Mouse (Mus musculus) urinary bladder, postnatal 10 days (tissue): ENCODE data around the gene Flrt3.

ENCODE experiments used
- DNase-seq: peaks from one replicate; pipeline ENCODE4 v3.0.0; 2022; ENCODE audit warnings: low spot score

Gene Flrt3

DNA sequence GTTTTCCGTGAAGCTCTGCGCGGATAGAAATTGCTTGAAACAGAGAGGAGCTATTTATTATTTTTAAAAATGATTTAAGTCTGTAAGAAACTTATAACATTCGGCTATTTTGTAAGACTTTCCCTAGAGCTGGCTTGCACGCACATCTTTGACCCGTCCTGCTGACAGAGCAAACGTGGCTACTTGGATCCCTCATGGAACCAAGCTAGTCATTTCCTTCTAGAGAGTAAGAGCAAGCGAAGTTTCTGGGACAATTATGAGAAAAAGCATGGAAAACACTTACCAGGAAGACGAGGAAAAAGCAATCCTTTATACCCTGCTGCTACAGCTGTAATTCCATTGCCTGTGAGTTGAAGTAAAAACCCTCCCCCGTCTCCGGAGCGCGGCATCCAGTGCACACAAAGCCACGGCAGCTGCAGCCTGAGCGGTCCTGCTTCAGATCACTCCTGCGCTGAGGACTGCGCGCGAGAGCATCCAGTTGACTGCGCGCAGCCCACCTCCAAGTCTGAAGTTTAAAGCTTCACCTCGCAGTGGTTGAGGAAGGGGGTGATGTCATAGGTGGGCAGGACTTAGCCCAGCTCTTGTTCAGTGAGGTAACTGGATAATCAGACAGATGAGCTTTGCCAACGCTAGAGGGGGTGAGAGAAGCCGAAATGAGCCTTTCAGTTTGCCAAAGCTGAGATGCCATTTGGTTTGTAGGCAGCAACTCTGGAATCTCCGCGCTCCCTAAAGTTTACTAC is at the start of gene Flrt3:
Gene Flrt3 (minus strand): TSS at position 507 of the 740 bp plus-strand sequence.
- peak; percentile 40 for DNase-seq

DNA sequence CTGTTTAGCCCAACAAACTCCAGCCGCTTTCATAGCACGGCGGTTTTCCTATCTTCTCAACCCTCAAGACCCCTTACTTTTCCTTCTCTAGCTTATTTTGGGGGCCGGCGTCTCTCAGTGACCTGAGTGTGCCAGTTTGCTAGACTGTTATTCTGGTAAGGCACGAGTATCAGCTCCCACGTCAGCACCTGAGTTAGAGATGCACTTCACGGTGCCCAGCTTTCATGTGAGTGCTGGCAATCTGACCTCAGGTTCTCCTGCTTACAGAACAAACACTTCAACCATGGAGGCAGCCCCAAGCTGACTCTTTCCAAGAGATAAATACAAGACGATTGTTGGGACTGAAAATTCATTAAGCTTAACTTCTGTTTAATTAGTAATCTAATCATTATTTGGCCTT is 46.1 kb upstream of the Flrt3 start:
- DNase-seq = no peak

DNA sequence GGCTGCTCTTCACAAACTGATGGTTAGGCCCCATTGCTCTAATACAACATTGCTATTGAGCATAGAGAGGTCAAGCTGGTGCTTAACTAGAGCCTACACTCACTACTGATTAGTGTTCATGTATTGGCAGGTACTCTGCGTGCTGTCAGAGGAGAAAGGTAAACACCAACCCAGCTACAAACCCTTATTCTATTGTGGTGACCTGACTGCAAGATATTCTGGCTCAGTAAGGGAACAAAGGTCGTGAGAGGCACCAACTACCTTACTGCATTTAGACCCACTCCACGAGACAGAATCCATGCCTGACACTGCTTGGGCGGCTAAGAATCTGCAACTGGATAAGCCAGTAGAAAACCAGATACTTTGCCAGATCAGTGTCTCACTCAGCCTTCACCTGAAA is 44.6 kb upstream of the Flrt3 start:
- DNase-seq = no peak

DNA sequence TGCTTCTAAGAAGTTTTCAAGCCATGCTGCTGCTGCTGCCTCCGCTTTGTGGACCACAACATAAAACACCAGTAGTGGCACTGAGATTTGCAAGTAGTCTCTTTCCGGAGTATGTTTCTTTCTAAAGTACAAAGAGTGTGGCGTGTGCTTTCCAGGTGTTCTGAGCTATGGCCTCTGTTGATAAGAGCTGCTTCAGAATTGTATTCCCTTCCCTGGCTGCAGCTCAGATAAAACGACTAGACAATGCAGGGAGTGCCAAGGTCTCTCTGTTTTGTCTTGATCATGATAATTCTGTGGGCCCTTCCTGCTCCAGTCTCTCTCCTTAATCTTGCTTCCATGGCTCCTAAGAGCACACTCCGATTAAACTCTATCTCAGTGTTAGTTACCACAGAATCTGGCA is 36.3 kb upstream of the Flrt3 start:
- no peak for DNase-seq

DNA sequence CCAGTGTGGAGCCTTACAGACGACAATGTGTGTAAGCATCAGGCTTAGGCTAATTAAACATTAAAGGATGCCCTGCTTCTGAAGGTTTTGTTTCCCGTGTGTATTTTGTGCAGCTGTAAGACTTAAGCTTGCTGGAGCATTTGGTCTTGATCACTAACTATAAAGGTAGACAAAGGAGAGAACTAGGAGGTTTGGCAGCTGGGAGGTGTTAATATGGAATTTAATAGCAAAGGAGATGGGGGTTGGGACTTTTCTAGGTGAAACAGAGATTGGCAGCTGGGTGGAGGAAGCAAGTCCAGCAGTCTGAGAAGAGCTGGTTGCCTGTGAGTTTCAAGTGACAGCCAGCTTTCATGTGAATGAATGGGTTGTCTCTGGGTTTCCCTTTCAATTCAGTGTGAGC is 34.0 kb upstream of the Flrt3 start:
- DNase-seq = no peak

DNA sequence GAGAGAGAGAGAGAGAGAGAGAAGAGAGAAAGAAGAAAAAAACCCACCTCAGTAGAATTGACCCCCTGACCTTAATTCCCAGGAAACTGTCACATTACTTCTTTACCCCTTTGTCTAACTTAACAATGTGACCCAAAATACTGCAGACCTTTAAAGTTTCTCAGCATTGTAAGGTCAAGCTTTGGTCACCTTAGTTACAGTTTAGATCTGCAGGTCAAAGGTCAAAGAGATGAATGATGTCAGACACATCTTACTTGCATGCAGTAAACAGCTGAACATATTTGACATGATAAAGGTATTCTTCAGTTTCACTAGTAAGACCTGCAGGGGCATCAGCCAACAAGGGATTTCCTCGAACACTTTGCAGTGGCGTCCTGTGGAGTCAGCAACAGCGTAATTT is 32.9 kb upstream of the Flrt3 start:
- no peak for DNase-seq

DNA sequence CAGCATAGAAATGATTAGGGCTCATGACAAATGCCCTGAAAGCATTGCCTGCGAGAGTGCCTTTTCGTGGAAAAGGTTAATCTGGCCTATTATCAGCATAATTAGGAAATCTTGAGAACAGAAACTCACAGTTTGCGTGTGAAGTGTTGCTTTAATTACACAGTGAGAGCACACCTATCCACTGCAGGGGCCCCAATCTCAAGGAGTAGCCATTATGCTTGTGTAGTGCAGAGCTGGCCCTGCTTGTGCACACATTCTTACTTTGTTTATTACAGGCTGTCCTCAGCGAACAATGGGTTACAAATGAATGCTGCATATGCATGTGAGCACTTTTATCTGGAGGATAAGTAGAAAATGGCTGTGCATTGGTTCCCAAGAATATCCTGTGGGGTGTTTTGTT is 32.1 kb upstream of the Flrt3 start:
- no peak for DNase-seq

DNA sequence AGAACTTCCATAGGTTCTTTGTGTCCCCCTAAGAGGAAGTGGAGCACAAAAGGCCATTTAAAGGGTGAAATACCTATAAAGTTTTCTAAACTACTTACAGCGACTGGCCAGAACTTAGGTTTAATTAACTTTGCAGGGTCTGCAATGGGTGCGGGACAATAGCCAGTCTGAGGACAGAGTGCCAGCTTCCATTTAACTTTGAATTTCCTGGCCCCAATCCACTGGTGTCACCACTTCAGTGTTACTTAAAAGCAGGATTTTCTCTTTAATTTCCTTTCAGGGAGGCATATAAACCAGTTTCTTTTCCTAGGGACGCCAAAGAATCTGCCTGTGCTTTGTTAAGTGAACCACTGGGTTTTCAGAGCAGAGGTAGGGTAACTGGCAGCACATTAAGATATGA is 27.3 kb upstream of the Flrt3 start:
- DNase-seq = no peak

DNA sequence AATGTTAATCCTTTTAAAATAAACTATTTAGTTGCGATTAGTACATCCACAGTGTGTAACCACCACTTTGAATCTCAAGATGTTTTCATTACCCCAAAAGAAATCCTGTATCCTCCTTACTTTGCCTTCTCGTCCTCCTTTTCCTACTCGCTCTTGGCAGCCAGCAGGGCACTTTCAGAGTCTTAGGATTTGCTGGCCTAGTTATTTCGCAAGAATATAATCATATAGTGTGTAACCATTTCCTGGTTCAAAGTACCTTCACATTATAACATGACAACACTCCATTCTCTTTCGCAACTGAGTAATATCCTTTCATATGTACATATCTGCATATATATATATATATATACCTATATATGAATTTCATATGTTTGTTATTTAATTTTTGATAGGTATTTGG is 22.6 kb upstream of the Flrt3 start:
- DNase-seq = no peak

DNA sequence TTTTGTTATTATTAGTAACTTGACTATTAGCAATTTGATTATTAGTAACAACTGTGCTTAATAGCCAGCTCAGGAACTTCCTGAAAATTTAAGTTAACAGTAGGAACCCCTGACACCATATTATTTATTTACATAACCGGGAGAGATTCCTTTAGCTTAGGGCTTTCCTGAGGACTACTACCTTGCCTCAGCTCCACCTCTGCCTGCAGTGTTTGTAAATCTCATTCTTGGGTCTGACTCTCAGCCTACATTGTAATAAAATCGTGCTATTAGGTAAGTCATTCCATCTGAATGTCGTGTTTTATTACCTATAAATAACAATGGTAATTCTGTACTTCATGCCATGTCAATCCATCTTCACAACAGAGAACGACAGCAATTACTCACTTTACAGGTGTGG is 21.2 kb upstream of the Flrt3 start:
- DNase-seq = no peak

DNA sequence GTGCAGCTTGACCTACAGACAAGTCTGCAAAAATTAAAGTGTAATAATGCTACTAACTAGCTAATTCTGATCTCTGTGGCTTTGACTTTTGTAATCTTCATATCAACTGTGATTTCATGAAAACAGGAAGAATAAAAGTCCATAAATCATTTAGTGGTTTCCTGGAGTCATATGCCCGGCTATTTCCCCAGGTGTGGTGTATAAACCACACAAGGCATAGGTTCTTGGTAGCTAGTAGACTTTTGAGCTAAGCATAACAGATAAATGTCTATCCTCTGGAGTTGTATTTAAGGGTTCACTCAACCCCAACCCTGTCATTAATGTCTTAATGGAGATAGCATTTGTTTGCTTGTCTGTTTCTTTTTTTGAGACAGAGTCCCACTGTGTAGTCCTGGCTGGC is 20.1 kb upstream of the Flrt3 start:
- DNase-seq = no peak

DNA sequence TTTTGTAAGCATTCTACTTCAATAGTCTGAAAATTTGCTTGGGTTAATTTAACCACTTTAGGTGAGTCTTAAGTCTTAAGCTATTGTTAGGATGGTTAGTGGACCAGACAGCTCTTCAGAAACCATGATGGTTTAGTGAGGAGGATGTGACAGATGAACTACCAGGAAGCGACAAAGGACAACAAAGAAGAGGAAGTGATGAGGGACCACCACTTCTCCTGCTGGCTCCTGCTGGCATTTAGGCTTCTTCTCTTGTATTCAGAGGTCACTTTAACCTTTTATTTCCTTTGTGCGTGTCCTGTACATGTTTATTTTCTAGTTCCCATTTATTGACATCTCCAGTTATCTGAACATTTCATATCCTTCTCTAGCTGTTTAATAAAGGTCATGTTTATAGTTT is 19.6 kb upstream of the Flrt3 start:
- DNase-seq = no peak

DNA sequence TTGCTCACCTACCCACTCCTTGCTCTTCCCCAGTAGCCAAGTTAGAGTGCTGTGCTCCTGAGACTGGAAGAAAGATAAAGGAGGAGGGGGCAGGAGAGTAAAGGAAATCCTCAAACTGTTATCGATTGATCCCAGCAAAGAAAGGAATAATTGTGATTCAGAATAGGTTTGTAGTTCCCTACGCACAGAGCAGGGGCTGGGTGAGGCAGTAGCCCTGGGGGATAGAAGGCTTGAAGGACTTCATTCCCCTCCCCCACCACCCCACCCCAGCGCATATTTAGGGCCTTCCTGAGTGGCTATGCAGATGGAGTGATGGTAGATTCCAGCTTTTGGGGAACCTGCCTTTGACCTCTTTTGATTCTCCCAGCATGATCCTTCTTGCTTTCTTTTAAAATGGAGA is 5.5 kb upstream of the Flrt3 start:
- DNase-seq = no peak

DNA sequence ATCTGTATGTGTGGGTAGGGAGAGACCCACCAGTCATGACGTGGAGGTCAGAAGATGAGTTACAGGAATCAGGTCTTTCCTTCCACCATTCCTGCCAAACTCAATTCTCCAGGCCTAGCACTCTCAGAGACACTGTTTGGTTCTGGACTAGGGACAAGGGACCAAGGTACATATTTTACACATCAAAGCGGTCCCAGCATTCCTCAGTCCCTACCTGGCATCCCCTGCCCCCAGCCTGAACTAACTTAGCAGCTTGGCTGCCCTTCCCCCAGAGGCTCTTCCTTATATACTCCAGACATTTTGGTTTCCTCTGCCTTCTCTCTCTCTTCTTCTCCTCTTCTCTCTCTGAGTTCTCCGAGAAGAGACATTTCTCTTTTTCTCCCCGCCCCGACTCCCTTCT is 2.2 kb upstream of the Flrt3 start:
- DNase-seq = no peak

DNA sequence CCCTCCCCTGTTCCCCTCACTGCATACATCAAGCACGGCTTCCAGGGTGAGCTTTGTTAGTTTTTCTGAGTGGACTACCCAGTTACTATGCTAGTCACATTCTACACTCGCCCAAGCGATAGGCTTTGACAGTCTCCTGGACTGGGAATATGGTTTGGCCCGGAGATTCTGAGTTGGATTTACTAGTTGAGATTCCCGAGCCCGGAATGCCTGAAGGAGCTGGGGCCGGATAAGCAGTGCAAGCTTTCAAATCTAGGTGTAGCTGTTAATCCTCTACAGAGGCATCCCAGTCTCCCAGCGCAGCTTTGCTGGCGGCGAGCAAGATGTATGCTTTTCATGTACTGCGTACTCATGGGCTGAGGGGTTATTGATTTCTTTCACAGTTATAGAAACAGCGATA is 812 bp downstream of the Flrt3 start:
- no peak for DNase-seq

DNA sequence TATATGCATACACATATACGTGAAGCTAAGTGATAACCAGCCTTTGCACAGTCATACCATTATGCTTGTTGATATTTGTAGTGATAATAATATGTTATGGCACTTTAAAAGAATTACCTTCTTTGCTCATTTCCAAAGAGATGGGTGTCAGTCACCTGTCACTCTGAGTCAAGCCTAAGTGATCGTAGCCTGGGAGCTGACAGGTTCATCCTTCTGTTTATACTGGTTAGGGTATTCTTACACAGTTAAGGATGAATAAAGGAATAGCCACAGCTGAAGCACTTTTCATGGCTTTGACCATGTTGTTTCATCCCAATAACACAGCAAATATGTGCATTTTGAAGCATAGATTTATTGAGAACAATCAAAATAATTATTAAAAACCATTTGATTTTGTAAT is 1.5 kb downstream of the Flrt3 start:
- no peak for DNase-seq

DNA sequence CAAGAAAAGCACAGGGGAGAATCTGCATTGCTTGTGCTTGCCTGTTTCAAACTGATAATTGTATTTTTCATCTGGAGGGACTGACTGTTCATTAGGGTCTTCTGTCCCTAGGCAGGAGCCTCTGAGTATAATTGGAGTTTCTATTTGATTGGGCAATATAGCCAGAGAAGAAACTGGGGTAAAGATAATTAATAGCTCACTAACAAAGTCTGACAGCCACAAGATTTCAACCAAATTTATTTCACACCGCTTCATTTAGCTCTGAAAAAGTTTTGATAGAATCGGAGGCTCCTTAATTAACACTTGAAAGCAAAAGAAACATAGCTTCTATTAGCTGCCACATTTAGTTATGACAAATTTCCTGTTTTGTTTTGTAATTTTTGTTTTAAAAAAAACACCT is 2.2 kb downstream of the Flrt3 start:
- no peak for DNase-seq

DNA sequence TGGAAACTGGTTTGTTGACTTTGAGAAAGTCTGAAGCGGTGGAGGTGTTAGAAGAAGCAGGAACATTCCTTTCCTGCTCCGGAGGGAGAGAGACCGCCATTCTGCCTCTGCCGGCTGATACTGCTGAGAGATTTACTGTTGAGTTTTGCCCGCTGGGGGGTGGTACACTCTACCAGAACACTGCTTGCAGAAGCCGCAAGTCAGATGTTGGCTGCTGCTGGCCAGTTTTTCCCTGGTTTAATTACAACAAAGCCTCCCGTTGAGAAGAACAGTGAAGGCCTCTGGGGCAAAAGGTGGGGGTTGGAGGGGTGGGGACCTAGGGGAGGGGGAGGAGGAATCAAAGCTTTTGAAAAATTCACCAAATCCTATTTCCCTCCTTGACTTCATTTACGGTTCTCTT is 3.0 kb downstream of the Flrt3 start:
- no peak for DNase-seq

DNA sequence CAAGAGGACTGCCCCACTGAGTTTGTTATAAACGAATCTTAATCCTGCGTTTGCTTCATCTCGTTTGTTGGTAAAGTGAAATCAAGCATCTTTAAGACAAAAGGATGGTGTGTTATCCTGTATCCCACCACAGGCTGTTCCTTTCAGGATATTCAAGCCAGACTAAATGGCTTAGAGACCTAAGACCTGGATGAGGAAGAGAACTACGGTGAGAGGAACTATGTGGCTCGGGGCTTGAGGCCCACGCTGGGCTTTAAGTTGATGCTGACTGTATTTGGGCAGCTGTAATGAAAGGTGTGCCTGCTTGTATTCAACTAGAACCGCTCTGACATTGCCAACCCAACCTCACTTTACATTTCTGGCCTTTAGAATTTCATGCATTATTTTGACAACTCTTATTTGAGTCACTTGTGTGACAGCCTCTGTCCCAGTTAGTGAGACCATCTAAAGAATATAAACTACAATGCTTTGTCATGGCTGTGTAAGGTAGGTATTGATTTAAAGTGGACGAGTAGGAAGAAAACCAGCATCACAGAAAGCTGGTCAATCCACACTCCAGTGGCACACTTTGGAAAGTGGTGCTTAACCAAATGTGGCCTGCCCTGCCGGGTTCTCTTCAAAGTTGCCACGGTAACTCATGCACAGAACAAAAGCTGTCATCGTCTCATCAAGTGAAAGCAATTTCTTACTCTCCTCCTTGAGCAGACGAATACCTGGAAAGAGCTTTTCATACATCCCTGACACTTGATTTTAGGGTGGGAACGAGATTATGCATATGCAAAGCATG is 3.8 kb downstream of the Flrt3 start:
- DNase-seq = no peak

DNA sequence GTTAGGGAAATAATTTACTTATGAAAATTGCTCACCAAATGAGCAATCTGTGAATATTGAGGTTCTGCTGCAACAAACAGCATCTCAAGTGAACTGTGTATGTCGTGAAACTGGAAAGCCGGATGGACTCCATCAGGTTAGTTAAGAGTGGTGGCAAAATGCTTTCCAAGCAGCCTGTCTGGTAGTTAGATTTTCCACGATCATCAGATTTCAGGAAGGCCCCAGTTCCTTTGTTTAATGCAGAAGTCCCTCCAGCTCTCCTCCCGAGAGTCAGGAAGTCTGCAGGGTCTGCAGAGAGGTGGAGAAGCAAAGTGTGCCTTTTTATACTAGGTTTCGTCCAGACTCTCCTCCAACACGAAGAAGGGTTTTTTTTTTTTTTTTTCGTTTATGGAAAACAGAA is 4.4 kb downstream of the Flrt3 start:
- no peak for DNase-seq

DNA sequence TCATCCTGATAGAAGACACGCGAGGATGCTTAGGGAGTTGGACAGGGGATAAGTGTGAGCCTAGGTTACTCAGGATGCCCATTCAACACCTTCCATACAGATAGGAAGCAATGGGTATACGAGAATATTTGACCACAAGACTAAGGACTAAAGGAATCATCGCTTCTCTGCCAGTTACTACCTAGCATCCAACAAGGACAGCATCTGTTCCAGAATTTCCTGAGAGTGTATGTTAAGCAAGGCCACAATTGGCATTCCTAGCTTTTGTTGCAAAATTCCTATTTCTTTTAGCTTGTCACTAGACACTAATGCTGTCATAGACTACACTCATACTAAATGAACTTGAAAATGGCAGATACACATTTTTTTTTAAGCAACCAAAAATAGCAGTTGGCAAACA is 6.9 kb downstream of the Flrt3 start:
- no peak for DNase-seq

DNA sequence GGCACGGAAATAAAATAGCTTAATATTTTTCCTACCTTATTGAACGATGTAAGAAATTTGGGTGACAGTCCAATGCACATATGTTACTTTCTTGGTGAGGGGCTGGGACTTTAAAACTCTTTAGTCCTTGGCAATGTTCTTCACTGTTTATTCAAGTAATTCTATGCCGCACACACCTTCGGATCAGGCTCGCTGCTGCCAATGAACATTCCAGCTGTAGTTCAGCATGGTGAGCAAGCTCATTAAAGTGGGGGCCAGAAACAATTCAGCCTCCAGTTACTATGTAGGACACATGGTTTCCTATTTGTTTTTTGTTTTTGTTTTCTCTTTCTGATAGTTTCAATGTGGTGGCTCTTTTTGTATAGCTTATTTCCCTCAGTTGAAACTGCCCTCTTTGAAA is 8.6 kb downstream of the Flrt3 start:
- no peak for DNase-seq

DNA sequence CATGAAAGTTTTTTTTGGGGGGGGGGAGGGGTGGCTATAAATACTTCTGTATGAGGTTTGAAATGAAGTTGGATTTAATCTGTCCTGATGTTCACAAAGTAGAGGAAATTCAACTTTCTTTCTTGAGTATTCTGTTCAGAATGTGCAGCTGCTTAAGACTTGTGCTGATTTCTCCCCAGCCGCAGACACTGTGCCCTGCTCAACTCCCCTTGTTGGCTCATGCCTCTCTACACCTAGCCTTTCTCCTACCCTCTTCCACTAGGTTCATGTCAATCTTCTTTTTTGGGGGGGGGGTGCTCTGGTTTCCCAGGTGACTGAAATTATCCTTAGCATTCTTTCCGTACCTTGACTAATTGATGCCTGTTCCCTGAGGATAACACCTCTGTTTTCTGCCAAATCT is 17.3 kb downstream of the Flrt3 start:
- no peak for DNase-seq

DNA sequence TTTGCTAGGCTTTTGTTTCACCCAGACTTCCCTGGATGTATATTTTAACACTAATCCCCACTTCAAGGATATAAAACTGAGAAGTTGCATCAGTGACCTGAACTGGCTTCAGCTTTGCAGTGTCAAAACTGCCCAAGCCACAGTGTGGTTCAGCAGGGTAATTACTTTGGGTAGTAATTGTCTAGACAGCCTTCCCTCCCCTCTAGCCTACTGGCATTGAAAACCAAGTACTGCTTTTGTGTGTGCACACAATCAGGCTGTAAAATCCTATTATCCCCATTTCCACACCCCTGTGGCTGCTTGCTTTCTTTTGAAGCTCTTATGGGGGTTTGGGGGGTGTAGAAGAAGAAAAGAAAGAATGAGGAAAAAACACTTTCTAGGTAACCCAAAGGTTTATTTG is 17.8 kb downstream of the Flrt3 start:
- DNase-seq = no peak
